Mouse (Mus musculus): ENCODE measurements around the gene Trim11.

- TF ChIP-seq MAFK (IDR thresholded peaks at IDR 0.05; ENCODE audit: insufficient read depth, low read depth, low read length) (no peak), ZC3H11A (IDR thresholded peaks at IDR 0.05; ENCODE audit: borderline replicate concordance, low read depth, low read length) (no peak)
Measured at GRCm38 (mm10) chr11:58990794-58991193, 12.9 kb downstream of the Trim11 start.

Measured in ES-E14 (cell line).